8 mouse cellular contexts compared by ENCODE assay signal in the genomic region with DNA sequence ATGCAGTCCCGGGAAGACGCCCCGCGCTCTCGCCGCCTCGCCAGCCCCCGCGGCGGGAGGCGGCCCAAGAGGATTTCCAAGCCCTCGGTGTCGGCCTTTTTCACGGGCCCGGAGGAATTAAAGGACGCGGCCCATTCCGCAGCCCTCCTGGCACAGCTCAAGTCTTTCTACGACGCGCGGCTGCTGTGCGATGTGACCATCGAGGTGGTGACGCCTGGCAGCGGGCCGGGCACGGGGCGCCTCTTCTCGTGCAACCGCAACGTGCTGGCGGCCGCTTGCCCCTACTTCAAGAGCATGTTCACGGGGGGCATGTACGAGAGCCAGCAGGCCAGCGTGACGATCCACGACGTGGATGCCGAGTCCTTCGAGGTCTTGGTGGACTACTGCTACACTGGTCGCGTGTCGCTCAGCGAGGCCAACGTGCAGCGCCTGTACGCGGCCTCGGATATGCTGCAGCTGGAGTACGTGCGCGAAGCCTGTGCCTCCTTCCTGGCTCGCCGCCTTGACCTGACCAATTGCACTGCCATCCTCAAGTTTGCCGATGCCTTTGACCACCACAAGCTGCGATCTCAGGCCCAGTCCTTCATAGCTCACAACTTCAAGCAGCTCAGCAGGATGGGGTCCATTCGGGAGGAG. TPM values are rescaled to one million over a fixed set of nuclear protein-coding genes. Genes with fewer than 3 reads are reported as not detected.
DNase-seq lines count a peak whose midpoint lies in the region; ATAC-seq and TF ChIP-seq lines count a peak whose summit lies in the region.
"Not testable (repeated sequence)": the region's sequence is repeated elsewhere in the genome, so short reads cannot be mapped to it uniquely, and the experiment has no call there.

No protein-coding gene starts in this region.

- TF ChIP-seq CTCF in CH12.LX (conservative IDR thresholded peaks at IDR 0.05 in 1 of 2, IDR thresholded peaks at IDR 0.05 in 1 of 2; ENCODE audit: low read depth in 2 of 2, low read length in 2 of 2): not testable (repeated sequence)

- H3K27ac ChIP-seq in CH12.LX (ENCODE audit: insufficient read depth, low read depth): peak overlapping the region; percentile 43; the same call in 1 of the 2 replicates
- peak overlapping the region; percentile 89 for H3K27ac ChIP-seq in forebrain, embryonic 10.5 days
- H3K27ac ChIP-seq in heart, embryonic 14.5 days (replicated peaks in 1 of 2; ENCODE audit: control insufficient read depth in 1 of 2, insufficient read depth in 1 of 2, low read depth in 2 of 2, low read length in 2 of 2): peak overlapping the region; percentile 83 to 95
- H3K27ac ChIP-seq in intestine, embryonic 14.5 days (ENCODE audit: low read depth): peak overlapping the region; percentile 83; the same call in 1 of the 2 replicates
- peak overlapping the region; percentile 84 for H3K27ac ChIP-seq in limb, embryonic 12.5 days
- H3K27ac ChIP-seq in neural tube, embryonic 14.5 days (ENCODE audit: low read depth, low read length): peak overlapping the region; percentile 82; the same call in 1 of the 2 replicates

- not testable (repeated sequence) for TF ChIP-seq EP300 in CH12.LX (IDR thresholded peaks at IDR 0.05; ENCODE audit: low read length)

- TF ChIP-seq POLR2A in CH12.LX (IDR thresholded peaks at IDR 0.05; ENCODE audit: low read depth, low read length): not testable (repeated sequence)

- H3K9me3 ChIP-seq in CH12.LX (replicated peaks; ENCODE audit: low read length); neural tube, embryonic 14.5 days (ENCODE audit: control insufficient read depth, low read length): not testable (repeated sequence)
- peaks cover 17% of the 10 kb centered on the region for H3K9me3 ChIP-seq in forebrain, embryonic 10.5 days
- H3K9me3 ChIP-seq in heart, embryonic 14.5 days (ENCODE audit: control insufficient read depth, low read length): peaks cover 12% of the 10 kb centered on the region
- H3K9me3 ChIP-seq in intestine, embryonic 14.5 days (ENCODE audit: control insufficient read depth, low read length): peaks cover 13% of the 10 kb centered on the region; the same call in 1 of the 2 replicates
- H3K9me3 ChIP-seq in limb, embryonic 12.5 days: peaks cover 17% of the 10 kb centered on the region

- H3K4me3 ChIP-seq in CH12.LX (replicated peaks in 1 of 3; ENCODE audit: low read depth in 2 of 3, low read length in 2 of 3, poor library complexity in 1 of 3): peak overlapping the region in 2 of 3 experiments; percentile 13 to 47
- H3K4me3 ChIP-seq in forebrain, embryonic 10.5 days: peak overlapping the region; percentile 60
- peak overlapping the region; percentile 39 to 70 for H3K4me3 ChIP-seq in heart, embryonic 14.5 days (ENCODE audit: control insufficient read depth in 1 of 2, insufficient read depth in 1 of 2, low read depth in 1 of 2, low read length in 2 of 2)
- H3K4me3 ChIP-seq in intestine, embryonic 14.5 days (ENCODE audit: low read depth, low read length): peak overlapping the region; percentile 39
- peak overlapping the region; percentile 48 for H3K4me3 ChIP-seq in limb, embryonic 12.5 days (replicated peaks)
- peak overlapping the region; percentile 50 for H3K4me3 ChIP-seq in neural tube, embryonic 14.5 days (ENCODE audit: low read depth, low read length)

- TF ChIP-seq RAD21 in CH12.LX (IDR thresholded peaks at IDR 0.05; ENCODE audit: low read depth, low read length): not testable (repeated sequence)

- not testable (repeated sequence) for H3K79me2 ChIP-seq in CH12.LX (replicated peaks; ENCODE audit: control insufficient read depth, extremely low read depth, insufficient read depth, poor library complexity, severe bottlenecking)

- not testable (repeated sequence) for H3K27me3 ChIP-seq in CH12.LX (replicated peaks); forebrain, embryonic 10.5 days (ENCODE audit: poor library complexity, severe bottlenecking); heart, embryonic 14.5 days (ENCODE audit: control insufficient read depth, insufficient read depth, low read length); intestine, embryonic 14.5 days (replicated peaks; ENCODE audit: control insufficient read depth, insufficient read depth, low read length); limb, embryonic 12.5 days; neural tube, embryonic 14.5 days (ENCODE audit: control insufficient read depth, insufficient read depth, low read length)

- H3K9ac ChIP-seq in CH12.LX (ENCODE audit: insufficient read depth, low read depth): not testable (repeated sequence)
- peak overlapping the region; percentile 72 for H3K9ac ChIP-seq in heart, embryonic 14.5 days (ENCODE audit: low read length)
- peak overlapping the region; percentile 60 for H3K9ac ChIP-seq in intestine, embryonic 14.5 days (ENCODE audit: low read length)
- peak overlapping the region; percentile 63 for H3K9ac ChIP-seq in limb, embryonic 12.5 days (replicated peaks)
- H3K9ac ChIP-seq in neural tube, embryonic 14.5 days (replicated peaks; ENCODE audit: low read depth, low read length): peak overlapping the region; percentile 65

- peaks cover 3 to 25% of the 10 kb centered on the region in 2 experiments for H3K36me3 ChIP-seq in CH12.LX (replicated peaks in 1 of 2; ENCODE audit: control insufficient read depth in 1 of 2, insufficient read depth in 1 of 2, low read length in 1 of 2)
- H3K36me3 ChIP-seq in forebrain, embryonic 10.5 days (replicated peaks): peaks cover 21% of the 10 kb centered on the region
- peaks cover 14% of the 10 kb centered on the region for H3K36me3 ChIP-seq in heart, embryonic 14.5 days (ENCODE audit: control insufficient read depth, insufficient read depth, low read length)
- not testable (repeated sequence) for H3K36me3 ChIP-seq in intestine, embryonic 14.5 days (ENCODE audit: control insufficient read depth, insufficient read depth, low read length); neural tube, embryonic 14.5 days (ENCODE audit: control insufficient read depth, insufficient read depth, low read length)
- H3K36me3 ChIP-seq in limb, embryonic 12.5 days: peaks cover 26% of the 10 kb centered on the region

- WGBS in forebrain, embryonic 10.5 days: 66% methylated on average over 7 of the region's 59 CpGs
- 35% methylated on average over 6 of the region's 59 CpGs for WGBS in heart, embryonic 14.5 days
- 68% methylated on average over 6 of the region's 59 CpGs for WGBS in intestine, embryonic 14.5 days
- 62% methylated on average over 7 of the region's 59 CpGs for WGBS in limb, embryonic 12.5 days
- 65% methylated on average over 5 of the region's 59 CpGs for WGBS in neural tube, embryonic 14.5 days

- ATAC-seq in heart, embryonic 14.5 days (ENCODE audit: insufficient number of reproducible peaks, insufficient read depth, low FRiP score, low read depth): peak; percentile 29
- ATAC-seq in intestine, embryonic 14.5 days (replicated peaks; ENCODE audit: low FRiP score, low TSS enrichment, low read depth): peak; percentile 29
- ATAC-seq in limb, embryonic 12.5 days (ENCODE audit: insufficient number of reproducible peaks, insufficient read depth, low FRiP score, low TSS enrichment, low read depth): peak; percentile 47; the same call in 1 of the 2 replicates
- peak; percentile 61 for ATAC-seq in neural tube, embryonic 14.5 days (ENCODE audit: low read depth)

- H3K4me2 ChIP-seq in CH12.LX (ENCODE audit: insufficient read depth, low read depth, poor library complexity, severe bottlenecking): not testable (repeated sequence)
- H3K4me2 ChIP-seq in heart, embryonic 14.5 days (ENCODE audit: low read length): peak overlapping the region; percentile 62
- H3K4me2 ChIP-seq in intestine, embryonic 14.5 days (ENCODE audit: low read length): peak overlapping the region; percentile 44
- peak overlapping the region; percentile 51 for H3K4me2 ChIP-seq in limb, embryonic 12.5 days
- peak overlapping the region; percentile 51 for H3K4me2 ChIP-seq in neural tube, embryonic 14.5 days (ENCODE audit: low read depth, low read length)

- not testable (repeated sequence) for DNase-seq in CH12.LX (ENCODE audit: extremely low read depth); forebrain, embryonic 10.5 days (ENCODE audit: extremely low spot score, low spot score); intestine, embryonic 14.5 days (ENCODE audit: low spot score)
- peak; percentile 23 for DNase-seq in cerebellum, adult 8-10 months
- peak; percentile 24 for DNase-seq in lung, postnatal 10 days

- H3K4me1 ChIP-seq in CH12.LX (ENCODE audit: control insufficient read depth in 1 of 2, insufficient read depth in 2 of 2): peaks cover 4 to 28% of the 10 kb centered on the region in 2 experiments; a peak in 3 of 4 replicates
- not testable (repeated sequence) for H3K4me1 ChIP-seq in forebrain, embryonic 10.5 days; heart, embryonic 14.5 days (ENCODE audit: control insufficient read depth in 2 of 2, insufficient read depth in 2 of 2, low read length in 2 of 2); intestine, embryonic 14.5 days (replicated peaks; ENCODE audit: control insufficient read depth, insufficient read depth, low read length); limb, embryonic 12.5 days (replicated peaks); neural tube, embryonic 14.5 days (ENCODE audit: control insufficient read depth, insufficient read depth, low read length)

- dilution Hi-C loops in CH12.LX (cut with MboI; ENCODE audit: extremely low pct_ligation_motif_present, extremely low pct_unique_long_range_greater_than_20kb, low sequenced_read_pairs): not testable (repeated sequence)

- in situ Hi-C loops in CH12.LX (cut with MboI; ENCODE audit: low pct_ligation_motif_present, low pct_unique_long_range_greater_than_20kb, low sequenced_read_pairs): not testable (repeated sequence)

RNA-seq across cellular contexts. Expression of a gene that starts 0.5 kb away (rescaled TPM):
- total RNA-seq in CH12.LX (2012; rRNA removed) (2.7 and 2.8 TPM in 2 replicates), CH12.LX (2014; rRNA removed) (2.5 and 2.6 TPM in 2 replicates)
- polyA plus RNA-seq in CH12.LX (2012; ENCODE audit: insufficient read length, low read depth): 1.9 TPM in 2 replicates
- polyA plus RNA-seq in forebrain, embryonic 10.5 days (2016; fragmentation: Nextera tagmentation; extraction: Ambion mirVana): 11.2 and 11.7 TPM in 2 replicates
- 9.4 and 10.8 TPM in 2 replicates for polyA plus RNA-seq in heart, embryonic 14.5 days (2014; fragmentation: Nextera tagmentation; extraction: Ambion mirVana)
- polyA plus RNA-seq in intestine, embryonic 14.5 days (2014; fragmentation: Nextera tagmentation; extraction: Ambion mirVana): 11.6 and 14.4 TPM in 2 replicates
- 18.3 and 19.6 TPM in 2 replicates for polyA plus RNA-seq in limb, embryonic 12.5 days (2016; fragmentation: Nextera tagmentation; extraction: Ambion mirVana)
- polyA plus RNA-seq in neural tube, embryonic 14.5 days (2014; fragmentation: Nextera tagmentation; extraction: Ambion mirVana): 23.6 and 26.2 TPM in 2 replicates

RNA-seq across cellular contexts. Expression of a gene that starts 24.8 kb away (rescaled TPM):
- total RNA-seq in CH12.LX (2012; rRNA removed) (0.13 TPM in 1 of 2 replicates, not detected in the other), CH12.LX (2014; rRNA removed) (0.12 and 0.15 TPM in 2 replicates)
- 0.10 TPM in 1 of 2 replicates, not detected in the other for polyA plus RNA-seq in CH12.LX (2012; ENCODE audit: insufficient read length, low read depth)
- polyA plus RNA-seq in forebrain, embryonic 10.5 days (2016; fragmentation: Nextera tagmentation; extraction: Ambion mirVana): 5.3 and 5.7 TPM in 2 replicates
- 1.4 and 1.7 TPM in 2 replicates for polyA plus RNA-seq in heart, embryonic 14.5 days (2014; fragmentation: Nextera tagmentation; extraction: Ambion mirVana)
- polyA plus RNA-seq in intestine, embryonic 14.5 days (2014; fragmentation: Nextera tagmentation; extraction: Ambion mirVana): 3.5 and 3.6 TPM in 2 replicates
- polyA plus RNA-seq in limb, embryonic 12.5 days (2016; fragmentation: Nextera tagmentation; extraction: Ambion mirVana): 4.3 and 4.8 TPM in 2 replicates
- polyA plus RNA-seq in neural tube, embryonic 14.5 days (2014; fragmentation: Nextera tagmentation; extraction: Ambion mirVana): 0.87 and 1.5 TPM in 2 replicates

RNA-seq across cellular contexts. Expression of a gene that starts 29.3 kb away (rescaled TPM):
- total RNA-seq in CH12.LX (2012; rRNA removed): 8.2 and 8.9 TPM in 2 replicates
- 21.1 and 23.1 TPM in 2 replicates for total RNA-seq in CH12.LX (2014; rRNA removed)
- 12.4 and 15.8 TPM in 2 replicates for polyA plus RNA-seq in CH12.LX (2012; ENCODE audit: insufficient read length, low read depth)
- polyA plus RNA-seq in forebrain, embryonic 10.5 days (2016; fragmentation: Nextera tagmentation; extraction: Ambion mirVana): 9.3 and 11.5 TPM in 2 replicates
- polyA plus RNA-seq in heart, embryonic 14.5 days (2014; fragmentation: Nextera tagmentation; extraction: Ambion mirVana): 9.9 and 10.9 TPM in 2 replicates
- polyA plus RNA-seq in intestine, embryonic 14.5 days (2014; fragmentation: Nextera tagmentation; extraction: Ambion mirVana): 10.0 and 10.5 TPM in 2 replicates
- polyA plus RNA-seq in limb, embryonic 12.5 days (2016; fragmentation: Nextera tagmentation; extraction: Ambion mirVana): 11.0 and 12.7 TPM in 2 replicates
- polyA plus RNA-seq in neural tube, embryonic 14.5 days (2014; fragmentation: Nextera tagmentation; extraction: Ambion mirVana): 11.6 and 12.9 TPM in 2 replicates

RNA-seq across cellular contexts. Expression of a gene that starts 36.3 kb away (rescaled TPM):
- total RNA-seq in CH12.LX (2012; rRNA removed) (16.4 and 19.9 TPM in 2 replicates), CH12.LX (2014; rRNA removed) (42.6 and 48.4 TPM in 2 replicates)
- 54.2 and 60.0 TPM in 2 replicates for polyA plus RNA-seq in CH12.LX (2012; ENCODE audit: insufficient read length, low read depth)
- 50.7 and 51.8 TPM in 2 replicates for polyA plus RNA-seq in forebrain, embryonic 10.5 days (2016; fragmentation: Nextera tagmentation; extraction: Ambion mirVana)
- 21.7 and 22.1 TPM in 2 replicates for polyA plus RNA-seq in heart, embryonic 14.5 days (2014; fragmentation: Nextera tagmentation; extraction: Ambion mirVana)
- polyA plus RNA-seq in intestine, embryonic 14.5 days (2014; fragmentation: Nextera tagmentation; extraction: Ambion mirVana): 40.7 and 42.7 TPM in 2 replicates
- 56.6 and 60.0 TPM in 2 replicates for polyA plus RNA-seq in limb, embryonic 12.5 days (2016; fragmentation: Nextera tagmentation; extraction: Ambion mirVana)
- polyA plus RNA-seq in neural tube, embryonic 14.5 days (2014; fragmentation: Nextera tagmentation; extraction: Ambion mirVana): 18.7 and 19.1 TPM in 2 replicates

RNA-seq across cellular contexts. Expression of a gene that starts 54.1 kb away (rescaled TPM):
- total RNA-seq in CH12.LX (2012; rRNA removed) (37.1 and 41.2 TPM in 2 replicates), CH12.LX (2014; rRNA removed) (71.7 and 85.2 TPM in 2 replicates)
- polyA plus RNA-seq in CH12.LX (2012; ENCODE audit: insufficient read length, low read depth): 49.6 and 54.4 TPM in 2 replicates
- 3.8 TPM in 2 replicates for polyA plus RNA-seq in forebrain, embryonic 10.5 days (2016; fragmentation: Nextera tagmentation; extraction: Ambion mirVana)
- 11.0 and 12.0 TPM in 2 replicates for polyA plus RNA-seq in heart, embryonic 14.5 days (2014; fragmentation: Nextera tagmentation; extraction: Ambion mirVana)
- polyA plus RNA-seq in intestine, embryonic 14.5 days (2014; fragmentation: Nextera tagmentation; extraction: Ambion mirVana): 27.0 and 27.7 TPM in 2 replicates
- polyA plus RNA-seq in limb, embryonic 12.5 days (2016; fragmentation: Nextera tagmentation; extraction: Ambion mirVana): 8.8 and 10.2 TPM in 2 replicates
- 2.5 and 4.2 TPM in 2 replicates for polyA plus RNA-seq in neural tube, embryonic 14.5 days (2014; fragmentation: Nextera tagmentation; extraction: Ambion mirVana)
